Mouse (Mus musculus): ENCODE results near the gene Cacnb1. TPM values are rescaled to one million over a fixed set of nuclear protein-coding genes. Genes with fewer than 3 reads are reported as not detected.

Cacnb1 gene
- polyA plus RNA-seq, 2 experiments: 21.5 to 51.4 TPM

GRCm38 (mm10) chr11:98037871-98038270 is 15.0 kb upstream of the Cacnb1 start:
- Histone ChIP-seq H3K4me2 (replicated peaks; ENCODE audit: low read depth, low read length, severe bottlenecking) (no peak overlapping the region), H3K4me3 (replicated peaks; ENCODE audit: low read length) (no peak overlapping the region), H3K36me3 (ENCODE audit: control insufficient read depth, insufficient read depth, low read length) (no peaks in the 10 kb centered on the region), H3K27ac (replicated peaks; ENCODE audit: low read depth, low read length) (no peak overlapping the region), H3K9ac (ENCODE audit: low read depth, low read length, severe bottlenecking) (no peak overlapping the region), H3K9me3 (ENCODE audit: control insufficient read depth, low read length) (no peaks in the 10 kb centered on the region), H3K27me3 (ENCODE audit: control insufficient read depth, insufficient read depth, low read length) (peaks cover 26% of the 10 kb centered on the region; the same call in 1 of the 2 replicates), H3K4me1 (ENCODE audit: control insufficient read depth, insufficient read depth, low read length) (peaks cover 13% of the 10 kb centered on the region)
- TF ChIP-seq POLR2A (IDR thresholded peaks at IDR 0.05; ENCODE audit: borderline replicate concordance, extremely low read depth, insufficient read depth, insufficient read length): no peak
- WGBS: 64% methylated on average over 14 of the region's 14 CpGs
- ATAC-seq (ENCODE audit: low FRiP score, low read depth) (no peak), DNase-seq (ENCODE audit: low spot score) (no peak)

- DNase-seq (ENCODE audit: low spot score): peak; percentile 53
- Histone ChIP-seq H3K36me3 (ENCODE audit: control insufficient read depth, insufficient read depth, low read length) (peaks cover 4% of the 10 kb centered on the region), H3K4me2 (replicated peaks; ENCODE audit: low read depth, low read length, severe bottlenecking) (peak overlapping the region; percentile 62), H3K9ac (ENCODE audit: low read depth, low read length, severe bottlenecking) (peak overlapping the region; percentile 38), H3K9me3 (ENCODE audit: control insufficient read depth, low read length) (no peaks in the 10 kb centered on the region), H3K4me3 (replicated peaks; ENCODE audit: low read length) (peak overlapping the region; percentile 35), H3K27me3 (ENCODE audit: control insufficient read depth, insufficient read depth, low read length) (peaks cover 26% of the 10 kb centered on the region; the same call in 1 of the 2 replicates), H3K27ac (replicated peaks; ENCODE audit: low read depth, low read length) (no peak overlapping the region), H3K4me1 (ENCODE audit: control insufficient read depth, insufficient read depth, low read length) (peaks cover 13% of the 10 kb centered on the region)
- ATAC-seq (ENCODE audit: low FRiP score, low read depth): peak; percentile 27; the same call in 1 of the 2 replicates
- TF ChIP-seq POLR2A (IDR thresholded peaks at IDR 0.05; ENCODE audit: borderline replicate concordance, extremely low read depth, insufficient read depth, insufficient read length): no peak
- WGBS: 1% methylated on average over 17 of the region's 27 CpGs
Observed at GRCm38 (mm10) chr11:98035977-98036377, 13.1 kb upstream of the Cacnb1 start.

GRCm38 (mm10) chr11:98034840-98035239 is 12.0 kb upstream of the Cacnb1 start:
- ATAC-seq (ENCODE audit: low FRiP score, low read depth): peak; percentile 60
- no peak overlapping the region for H3K27ac ChIP-seq (replicated peaks; ENCODE audit: low read depth, low read length)
- no peak overlapping the region for H3K4me3 ChIP-seq (replicated peaks; ENCODE audit: low read length)

GRCm38 (mm10) chr11:98034061-98034460 is 11.2 kb upstream of the Cacnb1 start:
- no peaks in the 10 kb centered on the region for H3K9me3 ChIP-seq (ENCODE audit: control insufficient read depth, low read length)
- H3K9ac ChIP-seq (ENCODE audit: low read depth, low read length, severe bottlenecking): no peak overlapping the region
- ATAC-seq (ENCODE audit: low FRiP score, low read depth) (no peak), DNase-seq (ENCODE audit: low spot score) (no peak)
- H3K27ac ChIP-seq (replicated peaks; ENCODE audit: low read depth, low read length): no peak overlapping the region
- TF ChIP-seq POLR2A (IDR thresholded peaks at IDR 0.05; ENCODE audit: borderline replicate concordance, extremely low read depth, insufficient read depth, insufficient read length): no peak
- whole genome bisulfite sequencing: 86% methylated on average over 5 of the region's 5 CpGs
- H3K4me1 ChIP-seq (ENCODE audit: control insufficient read depth, insufficient read depth, low read length): peaks cover 13% of the 10 kb centered on the region
- no peak overlapping the region for H3K4me2 ChIP-seq (replicated peaks; ENCODE audit: low read depth, low read length, severe bottlenecking)
- peaks cover 23% of the 10 kb centered on the region for H3K36me3 ChIP-seq (ENCODE audit: control insufficient read depth, insufficient read depth, low read length)
- no peak overlapping the region for H3K4me3 ChIP-seq (replicated peaks; ENCODE audit: low read length)
- peaks cover 26% of the 10 kb centered on the region; the same call in 1 of the 2 replicates for H3K27me3 ChIP-seq (ENCODE audit: control insufficient read depth, insufficient read depth, low read length)

More at GRCm38 (mm10) chr11:98034840-98035239, 12.0 kb upstream of the Cacnb1 start:
- Histone ChIP-seq H3K27me3 (ENCODE audit: control insufficient read depth, insufficient read depth, low read length) (peaks cover 26% of the 10 kb centered on the region; the same call in 1 of the 2 replicates), H3K36me3 (ENCODE audit: control insufficient read depth, insufficient read depth, low read length) (peaks cover 16% of the 10 kb centered on the region), H3K4me1 (ENCODE audit: control insufficient read depth, insufficient read depth, low read length) (peaks cover 13% of the 10 kb centered on the region), H3K4me2 (replicated peaks; ENCODE audit: low read depth, low read length, severe bottlenecking) (no peak overlapping the region), H3K9me3 (ENCODE audit: control insufficient read depth, low read length) (no peaks in the 10 kb centered on the region), H3K9ac (ENCODE audit: low read depth, low read length, severe bottlenecking) (no peak overlapping the region)
- 33% methylated on average over 4 of the region's 4 CpGs for WGBS
- TF ChIP-seq POLR2A (IDR thresholded peaks at IDR 0.05; ENCODE audit: borderline replicate concordance, extremely low read depth, insufficient read depth, insufficient read length): no peak
- DNase-seq (ENCODE audit: low spot score): peak; percentile 54

DNA sequence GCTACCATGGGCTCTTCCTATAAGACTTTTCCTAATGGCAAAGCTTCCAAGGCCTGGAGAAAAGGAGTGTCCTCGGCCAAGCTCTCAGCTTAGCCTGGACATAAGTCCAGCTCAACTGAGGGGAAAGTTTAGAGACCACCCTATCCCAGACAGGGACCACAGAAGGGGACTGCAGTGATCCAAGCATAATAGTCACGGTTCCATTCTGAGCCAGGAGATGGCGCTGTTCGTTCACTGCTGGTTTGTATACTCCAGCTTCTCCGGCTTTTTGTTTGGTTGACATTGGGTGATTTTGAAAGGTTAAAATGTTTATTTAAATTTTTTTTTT is 8.6 kb upstream of the Cacnb1 start:
- peaks cover 35% of the 10 kb centered on the region for H3K36me3 ChIP-seq (ENCODE audit: control insufficient read depth, insufficient read depth, low read length)
- 9% methylated on average over 5 of the region's 5 CpGs for WGBS
- peaks cover 17% of the 10 kb centered on the region for H3K4me1 ChIP-seq (ENCODE audit: control insufficient read depth, insufficient read depth, low read length)
- TF ChIP-seq POLR2A (IDR thresholded peaks at IDR 0.05; ENCODE audit: borderline replicate concordance, extremely low read depth, insufficient read depth, insufficient read length): no peak
- no peaks in the 10 kb centered on the region for H3K9me3 ChIP-seq (ENCODE audit: control insufficient read depth, low read length)
- H3K27ac ChIP-seq (replicated peaks; ENCODE audit: low read depth, low read length): no peak overlapping the region
- no peak overlapping the region for H3K9ac ChIP-seq (ENCODE audit: low read depth, low read length, severe bottlenecking)
- ATAC-seq (ENCODE audit: low FRiP score, low read depth) (0 out of 2 replicates have a peak, but pooled peaks have one; percentile 31), DNase-seq (ENCODE audit: low spot score) (peak; percentile 93)
- peaks cover 17% of the 10 kb centered on the region; the same call in 1 of the 2 replicates for H3K27me3 ChIP-seq (ENCODE audit: control insufficient read depth, insufficient read depth, low read length)
- no peak overlapping the region for H3K4me2 ChIP-seq (replicated peaks; ENCODE audit: low read depth, low read length, severe bottlenecking)
- H3K4me3 ChIP-seq (replicated peaks; ENCODE audit: low read length): no peak overlapping the region

Measured in limb, embryonic 14.5 days (tissue).